Mouse (Mus musculus) heart, postnatal 0 days (tissue): ENCODE results near the gene Cldn9.

Source experiments
- CTCF ChIP-seq: IDR thresholded peaks from 2 replicates; pipeline ENCODE4 v1.5.1; 2016; ENCODE audit warnings: antibody characterized with exemption, control low read depth, low read depth
- EP300 ChIP-seq: IDR thresholded peaks from 2 replicates; pipeline ENCODE4 v1.6.1; 2016; ENCODE audit warnings: antibody characterized with exemption, low read depth

GRCm38 (mm10) chr17:23682530-23682929 is 1.3 kb downstream of the Cldn9 start:
- TF ChIP-seq CTCF (no peak), EP300 (no peak)
